Mouse (Mus musculus): Measurements from ENCODE around the gene Slc25a22. TPM values are rescaled to one million over a fixed set of nuclear protein-coding genes. Genes with fewer than 3 reads are reported as not detected.
"Not testable (repeated sequence)": the region's sequence is repeated elsewhere in the genome, so short reads cannot be mapped to it uniquely, and the experiment has no call there.

Gene Slc25a22
- total RNA-seq, 1 experiment from 2014 or later = 14.8 TPM

- no peak for ATAC-seq (replicated peaks; ENCODE audit: insufficient number of reproducible peaks, low FRiP score, low TSS enrichment, poor library complexity, severe bottlenecking)
Measured at GRCm38 (mm10) chr7:141426948-141427730, 10.6 kb downstream of the Slc25a22 start.

GRCm38 (mm10) chr7:141423811-141424210, 13.9 kb downstream of the Slc25a22 start:
- no peak for ATAC-seq (replicated peaks; ENCODE audit: insufficient number of reproducible peaks, low FRiP score, low TSS enrichment, poor library complexity, severe bottlenecking)

DNA sequence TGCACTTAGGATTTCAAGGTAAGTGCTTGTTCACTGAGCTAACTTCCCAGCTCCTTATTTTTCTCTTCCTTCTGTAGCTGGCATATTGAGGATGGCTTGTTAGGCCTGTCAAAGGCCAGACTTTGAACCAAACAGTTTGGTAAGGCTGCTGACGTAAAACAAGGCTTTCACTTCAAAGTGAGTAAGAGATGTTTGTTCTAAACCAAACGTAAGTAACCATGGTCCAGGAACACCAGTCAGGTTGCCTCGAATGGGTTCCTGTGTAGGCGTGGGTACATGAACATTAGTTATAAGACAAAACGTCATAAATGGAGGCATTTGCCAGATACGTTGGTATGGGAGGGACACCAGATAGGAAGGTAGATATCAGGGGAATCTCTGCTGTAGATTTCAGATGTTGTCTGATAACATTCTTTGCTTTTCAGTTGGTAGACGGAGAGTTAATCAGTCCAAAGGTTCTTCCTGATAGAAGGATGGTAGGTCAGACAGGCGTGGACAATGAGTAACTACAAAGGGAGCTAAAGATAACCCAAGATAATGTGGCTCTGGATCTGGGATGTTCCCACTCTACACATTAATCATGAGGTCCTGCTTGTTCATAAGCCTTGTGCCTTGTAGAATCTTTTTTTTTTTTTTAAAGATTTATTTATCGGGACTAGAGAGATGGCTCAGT, 17.5 kb downstream of the Slc25a22 start:
- no peak for ATAC-seq (replicated peaks; ENCODE audit: insufficient number of reproducible peaks, low FRiP score, low TSS enrichment, poor library complexity, severe bottlenecking)

GRCm38 (mm10) chr7:141418970-141419369, 18.7 kb downstream of the Slc25a22 start:
- no peak for ATAC-seq (replicated peaks; ENCODE audit: insufficient number of reproducible peaks, low FRiP score, low TSS enrichment, poor library complexity, severe bottlenecking)

DNA sequence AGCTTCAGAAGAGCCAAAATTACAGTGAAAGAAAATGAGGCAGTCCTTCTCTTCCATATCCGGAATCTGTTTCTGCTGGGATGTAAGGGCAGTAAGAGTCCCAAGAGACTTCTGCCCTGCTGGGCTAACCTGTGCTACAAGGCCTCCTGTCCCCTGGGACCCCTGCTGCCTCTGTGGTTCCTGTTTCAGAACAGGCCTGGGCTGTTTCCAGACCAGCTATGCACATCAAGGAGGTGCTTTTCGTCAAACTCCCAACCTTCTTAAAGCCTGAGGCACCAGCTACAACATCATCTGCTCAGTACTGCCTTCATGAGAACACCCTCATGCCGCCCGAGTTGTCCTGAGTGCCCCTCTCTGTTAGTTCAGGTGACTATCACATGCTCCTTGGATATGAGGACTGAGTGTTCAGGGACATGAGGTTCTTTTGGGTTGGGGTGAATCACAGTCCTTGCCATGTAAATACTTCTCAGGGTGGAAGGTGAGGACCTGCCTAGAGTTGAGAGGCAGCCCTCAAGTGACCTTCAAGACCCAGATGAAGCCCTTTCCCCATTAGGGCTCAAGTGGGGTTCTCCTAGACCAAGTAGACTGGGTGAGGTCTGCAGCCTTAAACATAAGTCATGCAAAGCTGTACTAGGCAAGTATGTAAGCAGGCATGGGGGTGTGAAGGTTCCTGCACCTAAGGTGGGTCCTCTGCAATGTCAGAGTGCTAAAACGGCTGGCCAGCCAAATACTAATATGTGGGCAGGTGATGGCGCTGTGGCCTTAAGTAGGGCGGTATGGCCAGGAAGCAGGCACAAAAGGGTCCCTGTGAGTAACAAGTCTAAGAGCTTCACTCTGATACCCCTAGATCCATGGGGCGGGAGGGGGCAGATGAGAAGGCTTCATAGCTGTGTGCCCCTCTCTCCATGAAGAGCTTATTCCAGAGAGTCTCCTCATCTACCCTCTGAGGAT, 19.7 kb downstream of the Slc25a22 start:
- no peak for ATAC-seq (replicated peaks; ENCODE audit: insufficient number of reproducible peaks, low FRiP score, low TSS enrichment, poor library complexity, severe bottlenecking)

DNA sequence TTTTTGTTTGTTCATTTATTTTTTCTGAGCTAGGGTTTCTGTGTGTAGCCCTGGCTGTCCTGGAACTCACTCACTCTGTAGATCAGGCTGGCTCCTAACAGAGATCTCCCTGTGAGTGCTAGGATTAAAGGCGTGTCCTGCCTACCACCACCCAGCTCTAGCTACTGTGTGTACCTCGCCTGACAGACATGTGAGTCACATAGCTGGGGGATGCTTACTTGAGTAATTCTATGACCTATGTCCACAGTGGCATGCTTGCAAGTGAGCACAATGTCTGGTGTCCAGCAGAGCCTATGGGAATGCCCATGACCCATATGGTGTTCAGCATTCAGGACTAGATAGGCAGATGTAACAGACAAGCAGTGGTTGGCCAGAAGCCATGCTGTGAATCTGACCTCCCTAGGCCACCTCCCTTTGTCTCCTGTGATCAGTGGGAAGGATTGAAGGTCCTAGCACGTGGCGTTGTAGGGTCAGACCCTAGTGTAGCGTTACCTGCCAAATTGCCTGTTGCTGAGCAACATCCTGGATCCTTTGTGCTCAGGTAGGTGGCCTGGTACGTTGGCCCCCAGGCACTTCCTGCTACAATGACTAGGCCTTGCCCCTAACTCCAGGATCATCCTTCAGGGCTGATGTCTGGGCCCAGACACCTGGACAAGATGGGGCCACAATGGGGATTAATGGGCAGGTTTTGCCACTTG, 21.4 kb downstream of the Slc25a22 start:
- ATAC-seq (replicated peaks; ENCODE audit: insufficient number of reproducible peaks, low FRiP score, low TSS enrichment, poor library complexity, severe bottlenecking) = no peak

DNA sequence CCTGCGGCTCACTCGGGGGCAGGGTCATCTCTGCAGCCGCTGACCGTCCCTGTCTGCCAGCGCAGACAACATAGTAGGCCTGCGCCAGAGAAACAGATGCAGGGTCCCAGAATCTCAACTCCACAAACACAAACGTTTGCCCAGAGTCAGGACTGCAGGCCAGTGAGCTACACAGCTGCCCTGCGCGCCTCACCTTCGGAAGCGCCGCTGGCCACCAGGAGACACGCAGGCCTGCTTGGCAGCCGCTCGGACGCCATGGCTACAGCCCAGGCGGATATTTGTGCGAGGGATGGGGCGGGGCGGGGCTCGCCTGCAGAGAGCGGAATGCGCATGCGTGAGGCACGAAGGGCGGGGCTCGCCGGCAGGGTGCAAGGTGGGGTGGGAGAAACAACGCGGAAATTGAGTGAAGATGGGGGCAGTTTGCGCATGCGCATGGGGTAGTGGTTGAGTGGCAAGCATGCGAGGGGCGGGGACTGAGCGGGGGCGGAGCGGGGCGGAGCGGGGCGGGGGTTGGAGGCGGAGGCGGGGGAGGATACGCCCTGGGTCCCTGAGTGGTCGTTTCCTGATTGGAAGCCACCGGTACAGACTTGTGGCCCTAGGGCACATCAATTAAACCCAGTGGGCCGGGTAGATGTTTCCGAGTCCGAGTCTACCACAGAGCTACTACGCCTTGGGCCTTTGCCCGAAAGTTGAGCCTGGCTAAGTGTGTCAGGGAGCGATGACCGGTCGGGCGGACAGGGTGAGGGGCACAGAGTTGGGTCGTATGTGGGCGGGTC, 23.7 kb downstream of the Slc25a22 start, which contains the start of gene Gatd1:
TSS of gene Gatd1 (minus strand) at position 328 of the 776 bp plus-strand sequence.
- peak; percentile 88 for ATAC-seq (replicated peaks; ENCODE audit: insufficient number of reproducible peaks, low FRiP score, low TSS enrichment, poor library complexity, severe bottlenecking)

GRCm38 (mm10) chr7:141413331-141413730, 24.4 kb downstream of the Slc25a22 start:
- ATAC-seq (replicated peaks; ENCODE audit: insufficient number of reproducible peaks, low FRiP score, low TSS enrichment, poor library complexity, severe bottlenecking) = no peak

DNA sequence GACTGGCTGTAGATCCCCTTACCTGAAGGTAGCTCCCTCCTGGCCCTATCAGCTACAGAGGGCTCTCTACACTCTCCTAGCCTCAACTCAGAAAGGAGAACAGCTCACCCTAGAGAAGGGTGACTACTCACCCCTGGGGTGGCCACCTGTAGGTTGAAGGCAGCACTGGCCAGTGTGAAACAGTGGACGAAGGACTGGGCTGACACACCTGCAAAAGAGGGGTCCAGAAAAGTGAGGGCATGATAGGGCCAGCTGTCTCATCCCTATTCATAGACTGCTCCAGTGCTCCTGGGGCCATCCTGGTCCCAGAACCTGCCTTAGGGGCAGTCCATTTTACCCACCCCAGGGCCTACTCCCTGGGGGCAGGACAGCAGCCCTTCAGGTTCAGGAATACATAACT, 26.0 kb downstream of the Slc25a22 start:
- no peak for ATAC-seq (replicated peaks; ENCODE audit: insufficient number of reproducible peaks, low FRiP score, low TSS enrichment, poor library complexity, severe bottlenecking)

GRCm38 (mm10) chr7:141410631-141411030, 27.1 kb downstream of the Slc25a22 start:
- no peak for ATAC-seq (replicated peaks; ENCODE audit: insufficient number of reproducible peaks, low FRiP score, low TSS enrichment, poor library complexity, severe bottlenecking)

DNA sequence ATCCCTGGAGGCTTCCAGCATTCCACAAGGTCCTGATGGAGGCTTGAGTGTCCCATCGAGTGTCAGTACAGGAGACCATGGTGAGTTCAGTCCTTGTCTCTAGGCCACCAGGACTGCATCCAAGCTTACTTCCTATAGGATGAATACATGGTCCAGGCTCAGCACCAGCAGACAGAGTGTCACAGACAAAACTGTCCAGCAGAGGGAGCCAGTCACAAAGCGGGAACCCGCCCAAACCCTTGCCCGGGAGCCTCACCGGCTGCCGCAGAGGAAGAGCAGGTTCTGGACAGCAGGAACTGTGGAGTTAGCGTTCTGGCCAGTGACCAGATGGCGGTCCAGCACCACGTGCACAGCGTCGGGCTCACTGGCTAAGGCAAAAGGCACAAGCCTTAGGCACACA, 28.9 kb downstream of the Slc25a22 start:
- ATAC-seq (replicated peaks; ENCODE audit: insufficient number of reproducible peaks, low FRiP score, low TSS enrichment, poor library complexity, severe bottlenecking) = peak; percentile 75

DNA sequence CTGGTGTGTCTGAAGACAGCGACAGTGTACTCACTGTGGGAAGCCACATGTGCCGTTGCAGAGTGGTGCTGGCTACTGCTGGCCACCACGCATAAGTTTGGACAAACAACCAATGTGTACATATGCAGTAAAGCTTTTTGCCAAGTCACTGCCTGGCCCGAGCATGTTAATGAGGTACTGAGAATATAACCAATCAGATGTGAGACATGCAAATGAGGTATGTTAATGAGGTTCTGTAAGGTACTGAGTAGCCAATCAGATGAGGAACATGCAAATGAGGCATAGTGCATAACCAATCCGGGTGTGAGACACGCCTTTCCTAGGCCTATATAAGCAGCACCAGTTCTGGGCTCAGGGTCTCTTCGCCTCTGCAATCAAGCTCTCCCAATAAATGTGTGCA, 30.0 kb downstream of the Slc25a22 start:
- ATAC-seq (replicated peaks; ENCODE audit: insufficient number of reproducible peaks, low FRiP score, low TSS enrichment, poor library complexity, severe bottlenecking) = not testable (repeated sequence)

DNA sequence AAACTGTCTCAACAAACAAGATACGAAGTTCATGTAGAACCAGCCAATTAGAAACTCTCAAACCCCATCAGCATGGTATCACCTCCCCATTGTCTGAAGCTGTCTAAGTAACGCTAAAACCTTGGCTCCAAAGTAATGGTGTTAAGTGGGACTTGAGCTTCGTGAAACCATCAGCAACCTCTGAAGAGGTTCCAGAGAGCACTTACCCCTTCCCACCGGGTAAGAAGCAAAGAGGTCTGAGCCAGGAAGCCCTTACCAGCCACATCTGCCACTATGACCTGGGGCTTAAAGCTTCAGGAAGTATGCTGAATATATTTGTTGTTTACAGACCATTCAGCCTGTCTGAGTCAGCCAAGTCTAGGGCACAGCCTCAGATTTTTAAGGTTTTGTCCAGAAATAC, 32.2 kb downstream of the Slc25a22 start:
- ATAC-seq (replicated peaks; ENCODE audit: insufficient number of reproducible peaks, low FRiP score, low TSS enrichment, poor library complexity, severe bottlenecking) = no peak

DNA sequence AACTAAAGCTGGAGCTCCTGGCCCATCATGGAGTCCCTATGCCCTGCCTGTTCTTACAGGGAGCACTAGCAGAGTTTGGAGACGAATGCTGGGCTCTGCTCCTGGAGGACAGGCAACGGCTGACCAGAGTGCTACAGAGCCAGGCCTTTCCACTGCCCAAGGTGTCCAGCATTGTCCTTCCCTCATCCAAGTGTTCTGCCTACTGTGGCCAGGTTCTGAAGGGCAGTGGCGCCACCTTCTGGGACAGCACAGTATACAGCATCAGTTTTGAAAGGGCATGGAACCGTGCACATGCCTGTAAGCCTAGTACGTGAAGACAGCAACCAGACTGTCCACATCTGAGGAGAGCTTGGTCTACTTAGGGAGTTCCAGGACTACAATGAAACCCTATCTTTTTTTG, 34.4 kb downstream of the Slc25a22 start:
- peak; percentile 82 for ATAC-seq (replicated peaks; ENCODE audit: insufficient number of reproducible peaks, low FRiP score, low TSS enrichment, poor library complexity, severe bottlenecking)

GRCm38 (mm10) chr7:141395348-141395747, 42.3 kb downstream of the Slc25a22 start:
- ATAC-seq (replicated peaks; ENCODE audit: insufficient number of reproducible peaks, low FRiP score, low TSS enrichment, poor library complexity, severe bottlenecking) = no peak

GRCm38 (mm10) chr7:141394771-141395170, 42.9 kb downstream of the Slc25a22 start:
- ATAC-seq (replicated peaks; ENCODE audit: insufficient number of reproducible peaks, low FRiP score, low TSS enrichment, poor library complexity, severe bottlenecking) = peak; percentile 34; the same call in 1 of the 2 replicates

GRCm38 (mm10) chr7:141394158-141394557, 43.5 kb downstream of the Slc25a22 start:
- peak; percentile 70 for ATAC-seq (replicated peaks; ENCODE audit: insufficient number of reproducible peaks, low FRiP score, low TSS enrichment, poor library complexity, severe bottlenecking)

Measured in monocyte, adult 5-6 weeks (primary cell).